Mouse (Mus musculus) monocyte, adult 59 days (primary cell): ENCODE measurements around the gene Eci2. TPM values are rescaled to one million over a fixed set of nuclear protein-coding genes. Genes with fewer than 3 reads are reported as not detected.

Experiments used
- total RNA-seq, 2 experiments: library from RNA; stranded (reverse); gene quantifications; one replicate each; pipeline ENCODE4 v1.2.4; 2023

Gene Eci2
- 10 to 100 TPM; 28.9 to 34.0 TPM for total RNA-seq

DNA sequence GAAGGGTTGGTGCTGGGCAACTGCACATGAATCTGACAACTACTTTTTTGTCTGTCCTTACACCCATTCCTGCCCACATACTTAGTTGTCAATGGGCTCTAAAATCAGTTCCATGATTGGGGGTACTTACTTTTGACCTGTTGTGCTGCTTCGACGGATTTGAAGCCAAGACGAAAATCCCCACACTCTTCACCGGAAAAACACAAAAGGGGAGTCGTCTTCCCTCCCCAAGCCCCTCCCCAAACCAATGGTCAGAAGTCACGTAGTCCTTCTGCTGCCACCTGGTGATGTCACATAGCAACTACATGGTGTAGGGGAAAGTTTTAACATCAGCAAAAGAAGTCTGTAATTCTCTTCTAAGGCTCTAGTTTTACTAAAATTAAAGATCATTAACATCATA, at the start of gene Eci2:
Gene Eci2 (minus strand): TSS at position 218 of the 400 bp plus-strand sequence.

DNA sequence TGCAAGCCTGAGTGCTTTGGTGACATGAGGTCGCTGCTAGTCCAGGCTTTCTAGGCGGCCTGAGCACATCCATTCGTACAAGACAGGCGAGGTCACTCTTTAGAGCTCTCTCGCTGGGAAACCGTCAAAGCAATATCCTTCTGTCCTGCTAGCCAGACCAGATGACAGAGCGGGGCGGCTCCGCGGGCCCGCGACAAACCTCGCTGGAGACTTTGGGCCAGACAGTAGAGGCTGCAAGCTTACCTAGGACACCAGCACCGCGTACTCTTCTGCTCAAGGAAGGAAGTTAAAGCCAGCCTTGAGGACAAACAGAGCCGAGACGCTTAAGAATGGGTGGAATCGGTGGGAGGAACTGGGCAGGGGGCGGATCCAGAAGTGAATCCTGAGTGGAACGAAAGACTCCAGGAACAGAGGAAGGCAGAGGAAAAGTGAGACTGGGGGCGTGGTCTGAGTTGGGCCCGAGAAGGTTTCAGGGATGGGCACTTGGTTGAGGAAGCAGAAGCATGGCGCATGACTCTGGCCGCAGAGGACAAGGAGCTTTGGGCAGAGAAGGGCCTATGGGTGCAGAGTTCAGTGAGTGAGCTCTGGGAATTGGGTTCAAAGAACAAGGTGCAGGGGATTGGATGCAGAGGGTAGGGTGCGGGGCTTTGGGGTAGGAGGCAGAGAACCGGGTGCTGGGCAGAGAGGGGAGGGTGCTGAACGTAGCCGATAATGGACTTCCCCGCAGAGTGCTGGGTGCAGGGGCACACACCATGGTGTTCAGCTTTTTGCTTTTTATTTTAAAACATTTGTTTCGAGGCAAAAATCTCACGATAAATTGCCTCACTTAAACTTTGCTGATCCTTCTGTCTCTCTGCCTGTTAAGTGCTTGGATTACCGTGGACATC, 63.1 kb downstream of the Eci2 start, which contains the start of gene Eci3:
Gene Eci3 (minus strand): TSS at position 300 of the 887 bp plus-strand sequence.

Other genes with a start within 250 kb of the Eci2 start
- 100 to 1,000 TPM; 102 to 123 TPM for gene Prpf4b, start 151.8 kb downstream of the Eci2 start, total RNA-seq
- gene Fam217a, start 102.8 kb downstream of the Eci2 start, total RNA-seq: not detected
- gene 4933417A18Rik, start 102.7 kb downstream of the Eci2 start, total RNA-seq: not detected
- gene Eci3, start 63.3 kb downstream of the Eci2 start, total RNA-seq: not detected